Mouse (Mus musculus) c-Kit-positive CD71-negative TER-119-negative erythroid progenitor cells, embryonic 14.5 days (primary cell): ENCODE measurements around the gene Sspo.

ENCODE experiments used
- DNase-seq: peaks from one replicate; pipeline ENCODE4 v3.0.0-alpha.2; 2013; ENCODE audit warnings: low read depth

Gene Sspo

DNA sequence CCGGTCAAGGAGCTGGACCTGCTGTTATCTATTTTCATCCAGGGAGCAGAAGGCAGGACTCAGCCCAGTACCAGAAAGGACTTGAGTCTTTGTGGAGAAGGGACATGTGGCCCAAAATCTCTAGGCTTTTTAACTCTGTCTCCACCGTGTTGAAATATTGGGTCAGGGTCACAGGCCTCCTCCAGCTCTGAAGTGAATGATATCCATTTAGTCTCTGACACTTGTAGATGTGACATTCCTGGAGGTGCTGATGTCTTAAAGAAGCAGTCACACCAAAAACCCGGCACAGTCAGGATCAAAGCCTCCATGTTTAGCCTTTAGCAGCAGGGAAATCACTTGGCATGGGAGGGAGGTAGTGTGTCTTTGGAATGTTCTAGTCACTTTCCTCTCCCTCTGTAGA is 92.7 kb downstream of the Sspo start:
- no peak for DNase-seq

GRCm38 (mm10) chr6:48541560-48542450 is 93.8 kb downstream of the Sspo start:
- no peak for DNase-seq

DNA sequence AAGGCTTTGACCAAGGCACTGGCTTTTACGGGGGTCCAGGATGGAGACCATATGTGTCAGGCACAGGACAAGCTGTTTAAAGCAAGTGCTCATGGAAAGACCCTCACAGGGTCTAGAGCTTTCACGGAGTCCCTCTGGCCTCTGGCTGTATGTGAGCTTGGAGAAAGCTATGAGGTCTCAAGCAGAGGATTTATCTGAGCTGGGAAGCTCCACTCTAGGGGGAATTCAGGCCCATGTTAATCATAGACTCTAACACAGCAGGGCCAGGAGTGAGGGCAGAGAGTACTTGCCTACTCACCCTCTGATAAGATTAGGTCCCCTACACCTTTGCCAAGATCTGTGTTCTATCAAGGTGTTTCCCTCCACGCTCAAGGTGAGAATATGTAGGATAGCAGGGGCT is 94.6 kb downstream of the Sspo start:
- no peak for DNase-seq

DNA sequence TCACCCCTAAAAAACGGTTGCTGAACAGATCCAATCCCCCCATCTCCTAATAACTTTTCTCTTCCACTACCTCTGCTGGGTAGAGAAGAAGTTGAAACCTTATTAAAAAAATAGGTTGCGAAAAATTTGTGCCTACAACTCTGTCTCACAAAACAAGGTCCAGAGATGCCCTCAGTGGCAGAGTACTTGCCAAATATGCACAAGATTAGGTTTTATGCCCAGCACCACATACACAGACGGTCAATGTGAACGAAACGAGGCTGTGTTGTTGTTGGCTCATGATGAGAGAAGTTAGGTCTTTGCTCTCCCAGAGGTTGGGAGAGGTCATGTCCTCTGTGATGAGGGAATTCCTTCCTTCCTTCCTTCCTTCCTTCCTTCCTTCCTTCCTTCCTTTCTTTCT is 97.2 kb downstream of the Sspo start:
- DNase-seq: no peak

GRCm38 (mm10) chr6:48546271-48546670 is 98.2 kb downstream of the Sspo start:
- no peak for DNase-seq

DNA sequence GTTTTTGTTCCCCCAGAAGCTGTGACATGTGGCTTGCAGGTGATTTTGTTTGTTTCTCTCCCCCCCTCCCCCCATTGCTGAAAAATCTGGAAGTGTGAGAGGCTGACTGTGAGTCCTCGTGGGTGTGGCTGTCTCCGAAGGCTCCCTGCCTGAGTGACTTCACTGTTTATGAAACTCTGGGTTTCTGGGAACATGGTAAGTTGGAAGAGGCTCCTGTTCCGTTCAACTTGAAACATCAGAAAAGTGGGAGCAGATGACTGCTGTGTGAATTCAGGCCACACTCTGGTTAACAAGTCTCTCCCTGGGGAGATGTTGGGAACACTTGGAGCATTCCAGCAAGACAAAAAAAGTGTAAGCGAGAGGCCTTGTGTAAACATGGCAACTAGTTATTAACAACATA is 98.8 kb downstream of the Sspo start:
- no peak for DNase-seq

- no peak for DNase-seq
Measured at GRCm38 (mm10) chr6:48548314-48548713, 100.3 kb downstream of the Sspo start.
